Mouse (Mus musculus) CD4-positive, CD25-positive, alpha-beta regulatory T cell, adult 2 months (primary cell): ENCODE data around the gene Ahcyl1.
"Not testable (repeated sequence)": the region's sequence is repeated elsewhere in the genome, so short reads cannot be mapped to it uniquely, and the experiment has no call there.

Source experiments
- DNase-seq: peaks from one replicate; pipeline ENCODE4 v3.0.0-alpha.2; 2012; ENCODE audit warnings: low read depth, low spot score

The Ahcyl1 gene

GRCm38 (mm10) chr3:107655491-107655890, 40.9 kb downstream of the Ahcyl1 start:
- no peak for DNase-seq

GRCm38 (mm10) chr3:107654861-107655260, 41.5 kb downstream of the Ahcyl1 start:
- DNase-seq = no peak

- DNase-seq = no peak
Measured at GRCm38 (mm10) chr3:107652968-107653367, 43.4 kb downstream of the Ahcyl1 start.

- not testable (repeated sequence) for DNase-seq
Measured at GRCm38 (mm10) chr3:107650276-107650675, 46.1 kb downstream of the Ahcyl1 start.

- DNase-seq = no peak
Measured at GRCm38 (mm10) chr3:107646947-107647346, 49.4 kb downstream of the Ahcyl1 start.

- DNase-seq = no peak
Measured at GRCm38 (mm10) chr3:107637606-107638172, 58.7 kb downstream of the Ahcyl1 start.

- no peak for DNase-seq
Measured at GRCm38 (mm10) chr3:107636236-107636635, 60.1 kb downstream of the Ahcyl1 start.

GRCm38 (mm10) chr3:107635836-107636235, 60.5 kb downstream of the Ahcyl1 start:
- no peak for DNase-seq

GRCm38 (mm10) chr3:107633906-107634305, 62.5 kb downstream of the Ahcyl1 start:
- DNase-seq = no peak

- DNase-seq = no peak
Measured at GRCm38 (mm10) chr3:107632786-107633185, 63.6 kb downstream of the Ahcyl1 start.

GRCm38 (mm10) chr3:107631523-107631958, 64.8 kb downstream of the Ahcyl1 start, which contains the start of gene Strip1:
Strip1 (minus strand) TSS chr3:107631694.
- peak; percentile 95 for DNase-seq

- peak; percentile 58 for DNase-seq
Measured at GRCm38 (mm10) chr3:107630682-107631522, 65.5 kb downstream of the Ahcyl1 start, which contains the start of gene Gm10961. Gm10961 (plus strand) TSS chr3:107631322.

GRCm38 (mm10) chr3:107629411-107629810, 66.9 kb downstream of the Ahcyl1 start:
- DNase-seq = no peak

- no peak for DNase-seq
Measured at GRCm38 (mm10) chr3:107628551-107628950, 67.8 kb downstream of the Ahcyl1 start.

- no peak for DNase-seq
Measured at GRCm38 (mm10) chr3:107627641-107628040, 68.7 kb downstream of the Ahcyl1 start.

- DNase-seq = no peak
Measured at GRCm38 (mm10) chr3:107626751-107627150, 69.6 kb downstream of the Ahcyl1 start.

GRCm38 (mm10) chr3:107625536-107625935, 70.8 kb downstream of the Ahcyl1 start:
- DNase-seq = no peak

GRCm38 (mm10) chr3:107624424-107624823, 71.9 kb downstream of the Ahcyl1 start:
- DNase-seq = no peak

GRCm38 (mm10) chr3:107622537-107622936, 73.8 kb downstream of the Ahcyl1 start:
- DNase-seq = no peak

- no peak for DNase-seq
Measured at GRCm38 (mm10) chr3:107621286-107622075, 74.9 kb downstream of the Ahcyl1 start.

- DNase-seq = no peak
Measured at GRCm38 (mm10) chr3:107619911-107620310, 76.4 kb downstream of the Ahcyl1 start.

- DNase-seq = no peak
Measured at GRCm38 (mm10) chr3:107617800-107618199, 78.6 kb downstream of the Ahcyl1 start.
